In the genomic region with DNA sequence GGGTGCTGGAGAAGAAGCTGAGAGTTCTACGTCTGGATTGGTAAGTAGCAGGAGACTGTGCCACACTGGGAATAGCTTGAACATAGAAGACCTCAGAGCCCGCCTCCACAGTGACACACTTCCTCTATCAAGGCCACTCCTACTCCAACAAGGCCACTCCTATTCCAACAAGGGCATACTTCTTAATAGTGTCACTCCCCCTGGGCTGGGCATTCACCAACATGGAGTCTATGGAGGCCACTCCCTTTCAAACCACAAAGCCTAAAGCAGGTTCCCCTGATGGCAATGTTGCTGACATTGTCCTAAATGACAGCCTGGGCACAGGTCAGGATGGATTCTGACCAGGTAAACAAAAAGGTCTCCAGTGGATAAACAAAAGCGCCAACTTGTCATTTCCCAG, we compare ENCODE assay signal across 21 mouse cellular contexts. TPM values are rescaled to one million over a fixed set of nuclear protein-coding genes. Genes with fewer than 3 reads are reported as not detected.
A peak's percentile ranks its signal among the peaks of the same experiment; 100 is the strongest.
DNase-seq lines count a peak whose midpoint lies in the region; ATAC-seq lines count a peak whose summit lies in the region.
"Had no signal": no experiment of that assay in that cellular context is flagged by ENCODE, and none has a peak within 500 bp of the region (broad histone marks: within the 10 kb centered on the region; RNA-seq: fewer than 3 reads in every experiment).

No protein-coding gene starts in this region.

- no peaks in the 10 kb centered on the region for H3K9me3 ChIP-seq in liver, embryonic 16.5 days (replicated peaks; ENCODE audit: control insufficient read depth, low read length)
- no peaks in the 10 kb centered on the region for H3K9me3 ChIP-seq in midbrain, embryonic 11.5 days (ENCODE audit: control insufficient read depth, low read length)
- H3K9me3 ChIP-seq: forebrain, embryonic 13.5 days; heart, embryonic 10.5 days; hindbrain, embryonic 13.5 days had no signal

- peak; percentile 22 for DNase-seq in 416B (ENCODE audit: low read depth)
- peak; percentile 51 for DNase-seq in ES-CJ7 (ENCODE audit: low read depth, low spot score)
- DNase-seq in right cerebral cortex, postnatal 14 days = no peak
- no peak for DNase-seq in midbrain, embryonic 11.5 days (ENCODE audit: low spot score, missing footprints)
- DNase-seq in kidney, postnatal 10 days = no peak
- DNase-seq: adrenal gland, adult 8-10 months; adrenal gland, postnatal 36 days; B cell, adult 2 months; cerebellum, adult 8-10 months; cerebellum, postnatal 14 days; gastrocnemius, adult 2 months; gastrocnemius, postnatal 25 days; heart, adult 18-20 months; heart, postnatal 10 days had no signal

- H3K4me2 ChIP-seq in liver, embryonic 16.5 days (ENCODE audit: low read depth, low read length) = no peak overlapping the region
- no peak overlapping the region for H3K4me2 ChIP-seq in midbrain, embryonic 11.5 days
- H3K4me2 ChIP-seq: forebrain, embryonic 13.5 days; hindbrain, embryonic 13.5 days had no signal

- ATAC-seq in granulocyte monocyte progenitor cell, adult 5-6 weeks (replicated peaks; ENCODE audit: poor library complexity, severe bottlenecking) = peak; percentile 30; the same call in 1 of the 2 replicates
- ATAC-seq in liver, embryonic 16.5 days (ENCODE audit: low read depth) = peak; percentile 5; the same call in 1 of the 2 replicates
- ATAC-seq in midbrain, embryonic 11.5 days (ENCODE audit: low FRiP score) = no peak
- ATAC-seq: CD4-positive, CD25-positive, alpha-beta regulatory T cell, adult 4 months; forebrain, embryonic 13.5 days; hindbrain, postnatal 0 days had no signal

- H3K36me3 ChIP-seq in liver, embryonic 16.5 days (ENCODE audit: control insufficient read depth, insufficient read depth) = no peaks in the 10 kb centered on the region
- no peaks in the 10 kb centered on the region for H3K36me3 ChIP-seq in midbrain, embryonic 11.5 days (ENCODE audit: control insufficient read depth, insufficient read depth, low read length)
- H3K36me3 ChIP-seq: heart, embryonic 10.5 days; hindbrain, embryonic 13.5 days had no signal

- 69% methylated on average over 3 of the region's 3 CpGs for WGBS in liver, embryonic 16.5 days (ENCODE audit: insufficient replicate concordance)
- WGBS in midbrain, embryonic 11.5 days = 85% methylated on average over 3 of the region's 3 CpGs

- H3K9ac ChIP-seq in liver, embryonic 16.5 days (ENCODE audit: low read depth, low read length) = no peak overlapping the region
- no peak overlapping the region for H3K9ac ChIP-seq in midbrain, embryonic 11.5 days (ENCODE audit: low read length)
- H3K9ac ChIP-seq: forebrain, embryonic 13.5 days; hindbrain, embryonic 13.5 days had no signal

- no peak overlapping the region for H3K4me3 ChIP-seq in liver, embryonic 16.5 days (ENCODE audit: low read depth, low read length)
- H3K4me3 ChIP-seq in midbrain, embryonic 11.5 days (ENCODE audit: low read depth, low read length) = no peak overlapping the region
- H3K4me3 ChIP-seq: forebrain, embryonic 13.5 days; gastrocnemius, adult 2 months; heart, embryonic 10.5 days; hindbrain, embryonic 13.5 days had no signal

- H3K27ac ChIP-seq in liver, embryonic 16.5 days (ENCODE audit: low read length) = no peak overlapping the region
- no peak overlapping the region for H3K27ac ChIP-seq in midbrain, embryonic 11.5 days (ENCODE audit: low read depth, low read length)
- H3K27ac ChIP-seq: forebrain, embryonic 13.5 days; gastrocnemius, adult 2 months; heart, embryonic 10.5 days; hindbrain, embryonic 13.5 days; hindbrain, postnatal 0 days had no signal

- no peaks in the 10 kb centered on the region for H3K4me1 ChIP-seq in liver, embryonic 16.5 days (ENCODE audit: control insufficient read depth, low read depth, low read length)
- 0 out of 2 replicates have a peak, but pooled peaks cover 3% of the 10 kb centered on the region for H3K4me1 ChIP-seq in midbrain, embryonic 11.5 days (ENCODE audit: control insufficient read depth, insufficient read depth, low read length)
- H3K4me1 ChIP-seq: forebrain, embryonic 13.5 days; heart, embryonic 10.5 days had no signal

- H3K27me3 ChIP-seq in liver, embryonic 16.5 days (ENCODE audit: control insufficient read depth, insufficient read depth, low read depth, low read length) = no peaks in the 10 kb centered on the region
- H3K27me3 ChIP-seq in midbrain, embryonic 11.5 days (ENCODE audit: control insufficient read depth, insufficient read depth, low read length) = no peaks in the 10 kb centered on the region
- H3K27me3 ChIP-seq: forebrain, embryonic 13.5 days; hindbrain, embryonic 13.5 days had no signal

RNA-seq across cellular contexts. Expression of gene Slc30a5, which starts 15.9 kb away (rescaled TPM):
- total RNA-seq in granulocyte monocyte progenitor cell, adult 5-6 weeks (2014; fragmentation: Nextera tagmentation) = 97.0 and 97.9 TPM in 2 replicates
- 96.8 and 111 TPM in 2 replicates for total RNA-seq in granulocyte monocyte progenitor cell, adult 5-6 weeks (2017)
- 21.2 and 22.3 TPM in 2 replicates for polyA plus RNA-seq in liver, embryonic 16.5 days (2015; fragmentation: Nextera tagmentation; extraction: Ambion mirVana)
- polyA plus RNA-seq in midbrain, embryonic 11.5 days (2014; fragmentation: Nextera tagmentation; extraction: Ambion mirVana) = 45.7 and 46.2 TPM in 2 replicates

Comparison
In these comparisons a context has a peak if more than half of its experiments do, and no peak if none do; other contexts are left out.
1. DNase-seq: peak in 416B (single experiment) and ES-CJ7 (single experiment); none in right cerebral cortex, postnatal 14 days (single experiment), midbrain, embryonic 11.5 days (single experiment) and kidney, postnatal 10 days (single experiment).